Mouse (Mus musculus) MEL (cell line): ENCODE results near the gene Lcor. TPM values are rescaled to one million over a fixed set of nuclear protein-coding genes. Genes with fewer than 3 reads are reported as not detected.

ENCODE experiments used
- DNase-seq: peaks from one replicate; pipeline ENCODE4 v3.0.0; 2011; ENCODE audit warnings: low read depth, low spot score
- H3K27ac ChIP-seq: 2 replicates; pipeline ENCODE4 v1.5.1; 2012; ENCODE audit warnings: low read depth, mild to moderate bottlenecking, control low read depth, low read length, moderate library complexity; ENCODE audit not compliant: control insufficient read depth
- H3K27me3 ChIP-seq, 2 experiments: fragments of 150-350 bp in 1 of 2; sonication (generic) in 1 of 2; 2 replicates each; pipeline ENCODE4 v1.6.1; 2012; ENCODE audit warnings: low read length in 2 of 2, mild to moderate bottlenecking in 2 of 2, improper control_type of control experiment in 1 of 2, moderate library complexity in 1 of 2; ENCODE audit not compliant: insufficient read depth in 2 of 2, control insufficient read depth in 1 of 2
- H3K36me3 ChIP-seq, 2 experiments: 2 replicates each; pipeline ENCODE4 v1.6.1; 2012 to 2014; ENCODE audit warnings: low read length in 2 of 2, improper control_type of control experiment in 1 of 2, inconsistent platforms in 1 of 2, mild to moderate bottlenecking in 1 of 2; ENCODE audit not compliant: insufficient read depth in 2 of 2, control insufficient read depth in 1 of 2
- H3K4me1 ChIP-seq, 2 experiments: fragments of 150-350 bp in 1 of 2; sonication (generic) in 1 of 2; 2 replicates each; pipeline ENCODE4 v1.6.1; 2012; ENCODE audit warnings: low read length in 2 of 2, improper control_type of control experiment in 1 of 2, mild to moderate bottlenecking in 1 of 2; ENCODE audit not compliant: insufficient read depth in 2 of 2, control insufficient read depth in 1 of 2
- H3K4me3 ChIP-seq, 2 experiments: fragments of 150-350 bp in 1 of 2; sonication (generic) in 1 of 2; 2 replicates each; pipeline ENCODE4 v1.5.1; 2012; ENCODE audit warnings: low read depth in 2 of 2, low read length in 2 of 2, mild to moderate bottlenecking in 2 of 2, moderate library complexity in 2 of 2, control low read depth in 1 of 2, improper control_type of control experiment in 1 of 2; ENCODE audit not compliant: control insufficient read depth in 1 of 2, insufficient read depth in 1 of 2
- H3K79me2 ChIP-seq: 2 replicates; pipeline ENCODE4 v1.6.1; 2012; ENCODE audit warnings: mild to moderate bottlenecking, low read length, moderate library complexity; ENCODE audit not compliant: control insufficient read depth, poor library complexity, insufficient read depth
- H3K9ac ChIP-seq: 2 replicates; pipeline ENCODE4 v1.6.1; 2012; ENCODE audit warnings: low read depth, mild to moderate bottlenecking, control low read depth, low read length, moderate library complexity; ENCODE audit not compliant: control insufficient read depth, poor library complexity, severe bottlenecking
- H3K9me3 ChIP-seq: fragments of 150-350 bp; sonication (generic); replicated peaks from 2 replicates; pipeline ENCODE4 v1.6.1; 2012; ENCODE audit warnings: mild to moderate bottlenecking, low read length, improper control_type of control experiment, moderate library complexity; ENCODE audit not compliant: insufficient read depth
- CHD2 ChIP-seq: IDR thresholded peaks from 2 replicates; pipeline ENCODE4 v1.6.1; 2011; ENCODE audit warnings: low read length, improper control_type of control experiment
- E2F4 ChIP-seq: IDR thresholded peaks from 2 replicates; pipeline ENCODE4 v1.6.1; 2011; ENCODE audit warnings: low read depth, low read length, improper control_type of control experiment, borderline replicate concordance
- EP300 ChIP-seq, 2 experiments: IDR thresholded peaks; 2 replicates each; pipeline ENCODE4 v1.6.1; 2011; ENCODE audit warnings: improper control_type of control experiment in 2 of 2, low read length in 2 of 2, low read depth in 1 of 2, mild to moderate bottlenecking in 1 of 2
- GABPA ChIP-seq: IDR thresholded peaks from 2 replicates; pipeline ENCODE4 v1.6.1; 2012; ENCODE audit warnings: low read depth, mild to moderate bottlenecking, inconsistent platforms, low read length, improper control_type of control experiment, moderate library complexity
- HCFC1 ChIP-seq: IDR thresholded peaks from 2 replicates; pipeline ENCODE4 v1.6.1; 2012; ENCODE audit warnings: low read depth, mild to moderate bottlenecking, inconsistent platforms, low read length, improper control_type of control experiment, moderate library complexity
- JUND ChIP-seq: IDR thresholded peaks from 2 replicates; pipeline ENCODE4 v1.6.1; 2011; ENCODE audit warnings: low read depth, mild to moderate bottlenecking, improper control_type of control experiment, low read length
- KAT2A ChIP-seq: conservative IDR thresholded peaks from 2 replicates; pipeline ENCODE4 v1.6.1; 2012; ENCODE audit warnings: low read depth, low read length, improper control_type of control experiment, inconsistent platforms
- MAFK ChIP-seq: IDR thresholded peaks from 2 replicates; pipeline ENCODE4 v1.6.1; 2011; ENCODE audit warnings: low read depth, mild to moderate bottlenecking, low read length, improper control_type of control experiment, borderline replicate concordance
- MAZ ChIP-seq: IDR thresholded peaks from 2 replicates; pipeline ENCODE4 v1.6.1; 2012; ENCODE audit warnings: low read depth, mild to moderate bottlenecking, inconsistent platforms, low read length, improper control_type of control experiment
- MYB ChIP-seq: IDR thresholded peaks from 2 replicates; pipeline ENCODE4 v1.6.1; 2011; ENCODE audit warnings: mild to moderate bottlenecking, low read depth, low read length, improper control_type of control experiment
- NELFE ChIP-seq: IDR thresholded peaks from 2 replicates; pipeline ENCODE4 v1.6.1; 2011; ENCODE audit warnings: low read depth, low read length, improper control_type of control experiment
- POLR2AphosphoS2 ChIP-seq: IDR thresholded peaks from 2 replicates; pipeline ENCODE4 v1.6.1; 2011; ENCODE audit warnings: low read length, improper control_type of control experiment
- RAD21 ChIP-seq: IDR thresholded peaks from 2 replicates; pipeline ENCODE4 v1.6.1; 2011; ENCODE audit warnings: mild to moderate bottlenecking, low read depth, low read length, improper control_type of control experiment
- SIN3A ChIP-seq: IDR thresholded peaks from 2 replicates; pipeline ENCODE4 v1.6.1; 2012; ENCODE audit warnings: low read length, improper control_type of control experiment, inconsistent platforms
- TAL1 ChIP-seq: IDR thresholded peaks from 2 replicates; pipeline ENCODE4 v1.6.1; 2012; ENCODE audit warnings: mild to moderate bottlenecking, inconsistent platforms, low read length, moderate library complexity, mixed read lengths
- TBP ChIP-seq: IDR thresholded peaks from 2 replicates; pipeline ENCODE4 v1.8.0; 2011; ENCODE audit warnings: low read depth, low read length, improper control_type of control experiment
- TCF12 ChIP-seq: IDR thresholded peaks from 2 replicates; pipeline ENCODE4 v1.6.1; 2014; ENCODE audit warnings: low read depth, mild to moderate bottlenecking, inconsistent platforms, low read length, improper control_type of control experiment, moderate library complexity
- ZKSCAN1 ChIP-seq: IDR thresholded peaks from 2 replicates; pipeline ENCODE4 v1.6.1; 2012; ENCODE audit warnings: low read depth, mild to moderate bottlenecking, inconsistent platforms, low read length, improper control_type of control experiment, moderate library complexity
- ZMIZ1 ChIP-seq: IDR thresholded peaks from 2 replicates; pipeline ENCODE4 v1.6.1; 2012; ENCODE audit warnings: low read depth, mild to moderate bottlenecking, inconsistent platforms, low read length, improper control_type of control experiment, moderate library complexity
- polyA plus RNA-seq, 2 experiments: library from polyadenylated mRNA; stranded (reverse) in 1 of 2; unstranded in 1 of 2; fragments of >175 nt in 1 of 2; fragments of >200 nt in 1 of 2; gene quantifications; 2 replicates each; pipeline versions ENCODE4 v1.2.1 to v1.2.4; 2012; ENCODE audit warnings: low replicate concordance in 2 of 2, low read depth in 1 of 2; ENCODE audit not compliant: insufficient read length in 2 of 2, insufficient read depth in 1 of 2, missing spikeins in 1 of 2
- total RNA-seq: library from RNA; depleted of rRNA; stranded (reverse); fragments of 300-350 nt; gene quantifications from 2 replicates; pipeline ENCODE4 v1.2.3, GENCODE M21; 2012

Gene Lcor
- total and polyA plus RNA-seq, 3 experiments, result 8.1 to 8.7 TPM; not detected in 1

DNA sequence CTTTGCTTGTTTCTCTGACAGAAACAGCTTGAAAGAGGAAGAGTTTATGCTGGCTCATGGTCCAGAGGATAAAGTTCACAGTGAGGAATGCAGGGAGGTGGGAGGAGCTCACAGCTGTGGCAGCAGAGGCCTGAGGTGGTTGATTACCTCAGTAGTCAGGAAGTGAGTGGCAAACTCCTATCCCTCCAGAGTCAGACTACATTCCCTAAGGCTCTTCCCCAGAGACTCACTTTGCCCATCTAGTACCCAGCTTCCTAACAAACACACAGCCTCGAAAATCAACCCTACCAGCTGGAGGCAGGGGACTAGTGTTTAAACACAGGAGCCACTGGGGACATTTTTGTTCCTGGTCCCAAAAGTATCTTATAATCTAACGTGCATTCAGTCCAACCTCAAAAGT, 7.5 kb upstream of the Lcor start (continued):
- TF ChIP-seq TAL1 (peak; percentile 60), RAD21 (no peak), SIN3A (peak; percentile 93), MYB (no peak), JUND (no peak), MAZ (no peak), ZMIZ1 (peak; percentile 82), GABPA (0 out of 2 replicates have a peak, but pooled peaks have one; percentile 48), HCFC1 (peak; percentile 38; the same call in 1 of the 2 replicates), EP300 (IDR thresholded peaks at IDR 0.05; ENCODE audit: low read depth in 1 of 2, low read length in 2 of 2) (peak; percentile 71 to 78), ZKSCAN1 (no peak), E2F4 (no peak), NELFE (peak; percentile 71), POLR2AphosphoS2 (peak; percentile 84; the same call in 1 of the 2 replicates), TCF12 (peak; percentile 73), CHD2 (no peak), TBP (peak; percentile 86)

DNA sequence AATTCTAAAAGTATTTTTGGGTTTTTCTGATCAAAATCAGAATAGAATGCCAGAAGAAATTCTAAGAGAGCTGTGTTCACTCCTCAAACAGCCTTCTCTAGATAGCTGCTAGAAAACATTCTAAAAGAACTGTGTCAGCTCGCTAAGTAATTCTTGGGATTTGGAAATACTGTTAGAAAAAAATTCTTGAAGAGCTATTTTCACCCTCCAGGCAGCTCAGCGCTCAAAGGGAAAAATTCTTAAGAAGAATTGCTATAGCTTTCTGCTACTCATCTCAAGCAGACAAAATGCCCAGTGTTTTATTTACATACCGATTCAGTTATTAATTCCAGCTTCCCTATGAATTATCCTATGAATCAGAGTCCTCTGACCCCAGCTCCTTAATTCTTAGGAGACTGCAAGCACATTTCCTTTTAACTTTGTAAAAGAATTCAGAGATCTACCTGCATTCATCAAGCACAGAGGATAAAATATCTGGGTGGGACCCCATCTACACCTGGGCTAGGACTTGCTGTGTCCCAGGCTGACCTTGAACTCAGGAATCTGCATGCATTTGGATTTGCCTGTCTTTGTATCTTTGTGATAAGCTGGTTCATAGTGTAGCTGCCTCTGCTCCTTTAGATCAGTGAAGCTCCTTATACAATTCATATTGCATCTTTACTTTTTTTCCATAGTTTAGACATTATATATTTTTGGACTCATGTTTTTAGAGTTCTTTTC, 5.7 kb upstream of the Lcor start:
- peaks cover 11 to 20% of the 10 kb centered on the region in 2 experiments for H3K4me1 ChIP-seq
- TF ChIP-seq E2F4 (no peak), KAT2A (no peak), MAFK (no peak), HCFC1 (no peak), GABPA (no peak), TAL1 (no peak)
- H3K36me3 ChIP-seq, result peaks cover 0 to 13% of the 10 kb centered on the region in 2 experiments; a peak in 2 of 4 replicates
- H3K79me2 ChIP-seq, result no peaks in the 10 kb centered on the region; the same call in 1 of the 2 replicates
- H3K4me3 ChIP-seq, result no peak overlapping the region
- no peaks in the 10 kb centered on the region for H3K9me3 ChIP-seq
- no peak overlapping the region for H3K9ac ChIP-seq
- no peaks in the 10 kb centered on the region for H3K27me3 ChIP-seq
- DNase-seq, result no peak
- H3K27ac ChIP-seq, result no peak overlapping the region
